Mouse (Mus musculus) heart, embryonic 16.5 days (tissue): ENCODE data around the gene Phip. TPM values are rescaled to one million over a fixed set of nuclear protein-coding genes. Genes with fewer than 3 reads are reported as not detected.

ENCODE experiments used
- ATAC-seq: fragments of 200-750 bp; cut with Nextera tagmentation; replicated peaks from 2 replicates; pipeline ENCODE4 v1.8.0; 2017; ENCODE audit warnings: moderate number of reproducible peaks; ENCODE audit not compliant: insufficient read depth, low FRiP score; ENCODE audit errors: extremely low read depth
- H3K27ac ChIP-seq: fragments of 300-500 bp; sonication (generic); 2 replicates; pipeline ENCODE4 v1.5.1; 2014; ENCODE audit warnings: mild to moderate bottlenecking, low read length, control low read depth, moderate library complexity
- H3K27me3 ChIP-seq: fragments of 300-500 bp; sonication (generic); 2 replicates; pipeline ENCODE4 v1.6.1; 2014; ENCODE audit warnings: low read length, mixed read lengths; ENCODE audit not compliant: control insufficient read depth, insufficient read depth
- H3K36me3 ChIP-seq: fragments of 300-500 bp; sonication (generic); 2 replicates; pipeline ENCODE4 v1.6.1; 2014; ENCODE audit not compliant: control insufficient read depth, insufficient read depth
- H3K4me1 ChIP-seq: fragments of 300-500 bp; sonication (generic); 2 replicates; pipeline ENCODE4 v1.6.1; 2014; ENCODE audit warnings: low read length, mixed read lengths; ENCODE audit not compliant: control insufficient read depth, insufficient read depth
- H3K4me2 ChIP-seq: fragments of 300-500 bp; sonication (generic); 2 replicates; pipeline ENCODE4 v1.6.1; 2014; ENCODE audit warnings: low read depth, mild to moderate bottlenecking, control low read depth, low read length
- H3K4me3 ChIP-seq: fragments of 300-500 bp; sonication (generic); 2 replicates; pipeline ENCODE4 v1.5.1; 2014; ENCODE audit warnings: mild to moderate bottlenecking, control low read depth, low read length
- H3K9ac ChIP-seq: fragments of 300-500 bp; sonication (generic); 2 replicates; pipeline ENCODE4 v1.6.1; 2014; ENCODE audit warnings: low read length, control low read depth
- H3K9me3 ChIP-seq: fragments of 300-500 bp; sonication (generic); replicated peaks from 2 replicates; pipeline ENCODE4 v1.6.1; 2016; ENCODE audit warnings: low read length; ENCODE audit not compliant: control insufficient read depth
- WGBS: fragments of 180-500 bp; shearing (Covaris S2); extraction: QIAGEN DNeasy Blood & Tissue Kit; methylation state at CpG from one replicate; pipeline ENCODE4 v1.1.7; 2014; 5-methylcytosine and 5-hydroxymethylcytosine counted together
- polyA plus RNA-seq: library from polyadenylated mRNA; unstranded; fragments of >200 nt; fragmentation: Nextera tagmentation; extraction: Ambion mirVana; gene quantifications from 2 replicates; pipeline ENCODE4 v1.2.1, GENCODE M21; 2015

Gene Phip
- polyA plus RNA-seq, 1 experiment from 2014 or later: 45.4 TPM

- Histone ChIP-seq H3K4me3 (no peak overlapping the region), H3K9me3 (no peaks in the 10 kb centered on the region), H3K27ac (no peak overlapping the region), H3K27me3 (no peaks in the 10 kb centered on the region), H3K36me3 (no peaks in the 10 kb centered on the region), H3K4me1 (0 out of 2 replicates have a peak, but pooled peaks cover 4% of the 10 kb centered on the region), H3K9ac (no peak overlapping the region), H3K4me2 (no peak overlapping the region)
- ATAC-seq: no peak
- 78% methylated on average over 4 of the region's 4 CpGs for WGBS
Observed at GRCm38 (mm10) chr9:82856241-82856640, 119.1 kb downstream of the Phip start.

GRCm38 (mm10) chr9:82854973-82855614, 120.2 kb downstream of the Phip start:
- Histone ChIP-seq H3K4me2 (no peak overlapping the region), H3K27ac (no peak overlapping the region), H3K9ac (no peak overlapping the region), H3K36me3 (no peaks in the 10 kb centered on the region), H3K4me1 (0 out of 2 replicates have a peak, but pooled peaks cover 4% of the 10 kb centered on the region), H3K4me3 (no peak overlapping the region), H3K27me3 (no peaks in the 10 kb centered on the region), H3K9me3 (no peaks in the 10 kb centered on the region)
- ATAC-seq: no peak
- 19% methylated on average over 3 of the region's 3 CpGs for WGBS

GRCm38 (mm10) chr9:82854040-82854439, 121.3 kb downstream of the Phip start:
- Histone ChIP-seq H3K4me1 (0 out of 2 replicates have a peak, but pooled peaks cover 4% of the 10 kb centered on the region), H3K27ac (no peak overlapping the region), H3K4me2 (no peak overlapping the region), H3K36me3 (no peaks in the 10 kb centered on the region), H3K27me3 (no peaks in the 10 kb centered on the region), H3K9me3 (no peaks in the 10 kb centered on the region), H3K4me3 (no peak overlapping the region), H3K9ac (no peak overlapping the region)
- WGBS: 53% methylated on average over 2 of the region's 2 CpGs
- ATAC-seq: no peak

- no peak for ATAC-seq
- Histone ChIP-seq H3K27ac (no peak overlapping the region), H3K36me3 (no peaks in the 10 kb centered on the region), H3K4me3 (no peak overlapping the region), H3K9me3 (no peaks in the 10 kb centered on the region), H3K4me2 (no peak overlapping the region), H3K9ac (no peak overlapping the region), H3K4me1 (no peaks in the 10 kb centered on the region), H3K27me3 (no peaks in the 10 kb centered on the region)
- 81% methylated on average over 4 of the region's 4 CpGs for WGBS
Observed at GRCm38 (mm10) chr9:82842671-82843070, 132.6 kb downstream of the Phip start.

GRCm38 (mm10) chr9:82835921-82836320, 139.4 kb downstream of the Phip start:
- 75% methylated on average over 6 of the region's 6 CpGs for WGBS
- no peak overlapping the region for H3K4me2 ChIP-seq
- no peak overlapping the region for H3K27ac ChIP-seq
- no peak overlapping the region for H3K9ac ChIP-seq
- H3K36me3 ChIP-seq: no peaks in the 10 kb centered on the region
- H3K4me3 ChIP-seq: no peak overlapping the region
- H3K4me1 ChIP-seq: 0 out of 2 replicates have a peak, but pooled peaks cover 2% of the 10 kb centered on the region
- H3K27me3 ChIP-seq: no peaks in the 10 kb centered on the region
- H3K9me3 ChIP-seq: no peaks in the 10 kb centered on the region
- no peak for ATAC-seq

GRCm38 (mm10) chr9:82831891-82832290, 143.4 kb downstream of the Phip start:
- peaks cover 6% of the 10 kb centered on the region for H3K4me1 ChIP-seq
- no peak for ATAC-seq
- H3K27me3 ChIP-seq: no peaks in the 10 kb centered on the region
- H3K27ac ChIP-seq: no peak overlapping the region
- H3K4me3 ChIP-seq: no peak overlapping the region
- 35% methylated on average over 4 of the region's 4 CpGs for WGBS
- no peak overlapping the region for H3K4me2 ChIP-seq
- no peak overlapping the region for H3K9ac ChIP-seq
- H3K36me3 ChIP-seq: no peaks in the 10 kb centered on the region
- H3K9me3 ChIP-seq: no peaks in the 10 kb centered on the region

- Histone ChIP-seq H3K9me3 (no peaks in the 10 kb centered on the region), H3K36me3 (no peaks in the 10 kb centered on the region), H3K27ac (peak overlapping the region; percentile 74), H3K4me1 (peaks cover 6% of the 10 kb centered on the region), H3K27me3 (no peaks in the 10 kb centered on the region), H3K9ac (peak overlapping the region; percentile 75), H3K4me3 (peak overlapping the region; percentile 67), H3K4me2 (peak overlapping the region; percentile 81)
- peak; percentile 91 for ATAC-seq
- WGBS: under 1% methylated on average over 65 of the region's 65 CpGs
Observed at GRCm38 (mm10) chr9:82829693-82830430, 145.5 kb downstream of the Phip start.

GRCm38 (mm10) chr9:82829007-82829689, 146.2 kb downstream of the Phip start, which contains the start of gene Irak1bp1:
TSS of gene Irak1bp1 (plus strand) at chr9:82829540.
- no peaks in the 10 kb centered on the region for H3K27me3 ChIP-seq
- peak within 1 kb of the TSS; percentile 75 for H3K9ac ChIP-seq
- ATAC-seq: no peak
- H3K4me2 ChIP-seq: peak within 1 kb of the TSS; percentile 81
- peaks cover 6% of the 10 kb centered on the region for H3K4me1 ChIP-seq
- H3K36me3 ChIP-seq: no peaks in the 10 kb centered on the region
- H3K27ac ChIP-seq: peak within 1 kb of the TSS; percentile 74
- 15% methylated on average over 20 of the region's 20 CpGs for WGBS
- no peaks in the 10 kb centered on the region for H3K9me3 ChIP-seq
- H3K4me3 ChIP-seq: peak within 1 kb of the TSS; percentile 67

GRCm38 (mm10) chr9:82826426-82826825, 148.9 kb downstream of the Phip start:
- H3K27me3 ChIP-seq: no peaks in the 10 kb centered on the region
- ATAC-seq: no peak

More at GRCm38 (mm10) chr9:82826426-82826825, 148.9 kb downstream of the Phip start:
- Histone ChIP-seq H3K36me3 (no peaks in the 10 kb centered on the region), H3K4me3 (no peak overlapping the region), H3K4me1 (peaks cover 4% of the 10 kb centered on the region), H3K9ac (no peak overlapping the region), H3K27ac (no peak overlapping the region), H3K4me2 (no peak overlapping the region), H3K9me3 (no peaks in the 10 kb centered on the region)
- 94% methylated on average over 6 of the region's 6 CpGs for WGBS
